Mouse (Mus musculus) ES-E14 (cell line): Measurements from ENCODE around the gene Sult1a1. TPM values are rescaled to one million over a fixed set of nuclear protein-coding genes. Genes with fewer than 3 reads are reported as not detected.

Experiments
- DNase-seq: peaks from one replicate; pipeline ENCODE4 v3.0.0-alpha.2; 2013; ENCODE audit warnings: low read depth, low spot score
- H3K27ac ChIP-seq: 2 replicates; pipeline ENCODE4 v1.5.1; 2012; ENCODE audit warnings: low read depth, mild to moderate bottlenecking, low read length, moderate library complexity, mixed read lengths; ENCODE audit not compliant: poor library complexity, insufficient read depth, severe bottlenecking
- H3K36me3 ChIP-seq: 2 replicates; pipeline ENCODE4 v1.6.1; 2012; ENCODE audit warnings: mild to moderate bottlenecking, low read length, moderate library complexity, mixed read lengths; ENCODE audit not compliant: control insufficient read depth, poor library complexity, insufficient read depth, severe bottlenecking
- H3K4me1 ChIP-seq, 2 experiments: fragments of 150-350 bp in 1 of 2; sonication (generic) in 1 of 2; 2 replicates each; pipeline ENCODE4 v1.6.1; 2012; ENCODE audit warnings: low read length in 2 of 2, mild to moderate bottlenecking in 1 of 2, mixed read lengths in 1 of 2; ENCODE audit not compliant: control insufficient read depth in 2 of 2, insufficient read depth in 2 of 2, poor library complexity in 1 of 2
- H3K4me3 ChIP-seq, 2 experiments: fragments of 150-350 bp in 1 of 2; sonication (generic) in 1 of 2; 2 replicates each; pipeline ENCODE4 v1.5.1; 2012; ENCODE audit warnings: low read length in 2 of 2, low read depth in 1 of 2, mild to moderate bottlenecking in 1 of 2, mixed read lengths in 1 of 2; ENCODE audit not compliant: insufficient read depth in 1 of 2, poor library complexity in 1 of 2, severe bottlenecking in 1 of 2
- H3K9ac ChIP-seq: 2 replicates; pipeline ENCODE4 v1.6.1; 2012; ENCODE audit warnings: low read depth, mild to moderate bottlenecking, low read length, mixed read lengths; ENCODE audit not compliant: poor library complexity, insufficient read depth, severe bottlenecking
- H3K9me3 ChIP-seq: fragments of 150-350 bp; sonication (generic); 2 replicates; pipeline ENCODE4 v1.6.1; 2012; ENCODE audit warnings: low read depth, mild to moderate bottlenecking, low read length; ENCODE audit not compliant: control insufficient read depth, insufficient read depth
- CHD2 ChIP-seq: IDR thresholded peaks from 2 replicates; pipeline ENCODE4 v1.6.1; 2014; ENCODE audit warnings: mild to moderate bottlenecking, low read depth, low read length, inconsistent platforms
- HCFC1 ChIP-seq: IDR thresholded peaks from 2 replicates; pipeline ENCODE4 v1.6.1; 2012; ENCODE audit warnings: low read length, inconsistent platforms, borderline replicate concordance; ENCODE audit not compliant: insufficient read depth
- MAFK ChIP-seq: IDR thresholded peaks from 2 replicates; pipeline ENCODE4 v1.6.1; 2014; ENCODE audit warnings: mild to moderate bottlenecking, low read depth, low read length, inconsistent platforms; ENCODE audit not compliant: insufficient read depth
- ZC3H11A ChIP-seq: IDR thresholded peaks from 2 replicates; pipeline ENCODE4 v1.6.1; 2012; ENCODE audit warnings: low read depth, mild to moderate bottlenecking, inconsistent platforms, low read length, borderline replicate concordance
- ZNF384 ChIP-seq: IDR thresholded peaks from 2 replicates; pipeline ENCODE4 v1.6.1; 2012; ENCODE audit warnings: low read depth, low read length, inconsistent platforms
- in situ Hi-C, 2 experiments: fragments of 600-800 bp; cut with MboI; formaldehyde crosslinking; loops; one replicate each; pipeline ENCODE4 v1.15.1; 2025; ENCODE audit warnings: low sequenced_read_pairs in 2 of 2, inconsistent platforms in 1 of 2; ENCODE audit not compliant: unreplicated experiment in 2 of 2
- total RNA-seq: library from RNA; depleted of rRNA; stranded (reverse); fragments of 300-350 nt; gene quantifications from 2 replicates; pipeline ENCODE4 v1.2.3, GENCODE M21; 2012

Sult1a1 gene
- total RNA-seq, 1 experiment, result 0.22 TPM

GRCm38 (mm10) chr7:126697838-126698237 is 21.6 kb upstream of the Sult1a1 start:
- H3K4me3 ChIP-seq, result no peak overlapping the region
- in situ Hi-C loops, result no loop called here
- H3K4me1 ChIP-seq, result peaks cover 3 to 10% of the 10 kb centered on the region in 2 experiments; a peak in 2 of 4 replicates

GRCm38 (mm10) chr7:126696886-126697285 is 20.7 kb upstream of the Sult1a1 start:
- Histone ChIP-seq H3K9me3 (no peaks in the 10 kb centered on the region), H3K27ac (no peak overlapping the region), H3K36me3 (peaks cover 19% of the 10 kb centered on the region), H3K4me1 (peaks cover 3 to 18% of the 10 kb centered on the region in 2 experiments; a peak in 2 of 4 replicates), H3K9ac (peak overlapping the region; percentile 95), H3K4me3 (peak overlapping the region; percentile 95; a peak in 3 of 4 replicates)
- DNase-seq, result no peak
- TF ChIP-seq HCFC1 (no peak), CHD2 (no peak), MAFK (no peak), ZC3H11A (no peak), ZNF384 (no peak)
- in situ Hi-C loops, result no loop called here

More at GRCm38 (mm10) chr7:126697838-126698237, 21.6 kb upstream of the Sult1a1 start:
- TF ChIP-seq ZC3H11A (no peak), ZNF384 (no peak), HCFC1 (no peak), CHD2 (no peak), MAFK (no peak)
- Histone ChIP-seq H3K9ac (no peak overlapping the region), H3K36me3 (peaks cover 13% of the 10 kb centered on the region), H3K27ac (no peak overlapping the region), H3K9me3 (no peaks in the 10 kb centered on the region)
- DNase-seq, result no peak

DNA sequence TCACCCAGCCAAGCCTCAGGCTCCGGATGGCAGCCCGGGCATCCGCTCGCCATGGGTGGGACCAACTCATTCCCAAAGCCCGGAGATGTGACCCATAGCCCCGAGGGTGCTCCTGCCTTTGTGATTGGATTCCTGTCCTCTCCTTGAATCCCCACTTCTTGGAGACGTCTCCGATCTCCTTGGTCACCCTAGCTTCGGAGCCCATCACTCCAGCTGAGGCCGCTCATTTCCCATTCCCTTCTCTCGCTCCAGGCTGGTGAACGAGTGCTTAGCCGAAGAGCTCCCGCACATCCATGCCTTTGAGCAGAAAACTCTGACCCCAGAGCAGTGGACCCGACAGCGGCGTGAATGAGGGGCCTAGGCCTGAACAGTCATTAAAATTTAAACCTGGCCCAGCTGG is 20.1 kb upstream of the Sult1a1 start:
- H3K9me3 ChIP-seq, result no peaks in the 10 kb centered on the region
- H3K4me1 ChIP-seq, result peaks cover 3 to 18% of the 10 kb centered on the region in 2 experiments; a peak in 2 of 4 replicates
- no peak for DNase-seq
- TF ChIP-seq MAFK (no peak), CHD2 (no peak), ZC3H11A (no peak), HCFC1 (no peak), ZNF384 (no peak)
- peaks cover 25% of the 10 kb centered on the region for H3K36me3 ChIP-seq
- H3K27ac ChIP-seq, result no peak overlapping the region
- in situ Hi-C loops, result no loop called here
- H3K9ac ChIP-seq, result peak overlapping the region; percentile 95
- peak overlapping the region; percentile 95 for H3K4me3 ChIP-seq

GRCm38 (mm10) chr7:126695631-126696207 is 19.5 kb upstream of the Sult1a1 start, which contains the start of gene Slx1b:
Slx1b (minus strand) TSS chr7:126695784.
- peak within 1 kb of the TSS; percentile 95 for H3K9ac ChIP-seq
- H3K36me3 ChIP-seq, result peaks cover 30% of the 10 kb centered on the region
- peak; percentile 90 for TF ChIP-seq HCFC1
- no peak for TF ChIP-seq CHD2
- H3K4me3 ChIP-seq, result peak within 1 kb of the TSS; percentile 95
- H3K27ac ChIP-seq, result peak within 1 kb of the TSS; percentile 96
- DNase-seq, result peak; percentile 95
- H3K4me1 ChIP-seq, result peaks cover 3 to 15% of the 10 kb centered on the region in 2 experiments; a peak in 2 of 4 replicates
- in situ Hi-C loops, result no loop called here
- no peaks in the 10 kb centered on the region for H3K9me3 ChIP-seq
